Mouse (Mus musculus): ENCODE measurements at regions not wholly inside any gene's neighbourhood (a gene's known extent, or its start where the extent isn't known, plus 50 kb on each side); places are given as distances from the start of the nearest gene placed in this dataset.
"Not testable (repeated sequence)": the region's sequence is repeated elsewhere in the genome, so short reads cannot be mapped to it uniquely, and the experiment has no call there.

- H3K36me3 ChIP-seq (ENCODE audit: control insufficient read depth, insufficient read depth, low read length); H3K4me1 ChIP-seq (ENCODE audit: control insufficient read depth, insufficient read depth, low read length); H3K27me3 ChIP-seq (replicated peaks; ENCODE audit: control insufficient read depth, insufficient read depth, low read length); H3K9ac ChIP-seq (ENCODE audit: low read depth, low read length); H3K4me2 ChIP-seq (ENCODE audit: low read depth, low read length); H3K4me3 ChIP-seq (ENCODE audit: low read length); H3K9me3 ChIP-seq (ENCODE audit: control insufficient read depth, low read length); H3K27ac ChIP-seq (ENCODE audit: low read length); ATAC-seq: not testable (repeated sequence)
- WGBS: 89% methylated on average over 4 of the region's 4 CpGs
Observed at GRCm38 (mm10) chr3:72552597-72552996, 415.1 kb downstream of the Sis start.

GRCm38 (mm10) chr3:72534010-72534409 is 433.7 kb downstream of the Sis start:
- H3K27me3 ChIP-seq (replicated peaks; ENCODE audit: control insufficient read depth, insufficient read depth, low read length): no peaks in the 10 kb centered on the region
- no peak overlapping the region for H3K4me2 ChIP-seq (ENCODE audit: low read depth, low read length)
- ATAC-seq: no peak
- H3K9ac ChIP-seq (ENCODE audit: low read depth, low read length): no peak overlapping the region
- H3K27ac ChIP-seq (ENCODE audit: low read length): no peak overlapping the region
- no peaks in the 10 kb centered on the region for H3K4me1 ChIP-seq (ENCODE audit: control insufficient read depth, insufficient read depth, low read length)
- no peaks in the 10 kb centered on the region for H3K36me3 ChIP-seq (ENCODE audit: control insufficient read depth, insufficient read depth, low read length)
- 68% methylated on average over 4 of the region's 4 CpGs for WGBS
- no peaks in the 10 kb centered on the region for H3K9me3 ChIP-seq (ENCODE audit: control insufficient read depth, low read length)
- H3K4me3 ChIP-seq (ENCODE audit: low read length): no peak overlapping the region

- H3K9ac ChIP-seq (ENCODE audit: low read depth, low read length); ATAC-seq; H3K36me3 ChIP-seq (ENCODE audit: control insufficient read depth, insufficient read depth, low read length); H3K4me2 ChIP-seq (ENCODE audit: low read depth, low read length); H3K27ac ChIP-seq (ENCODE audit: low read length); H3K9me3 ChIP-seq (ENCODE audit: control insufficient read depth, low read length); H3K4me3 ChIP-seq (ENCODE audit: low read length); H3K4me1 ChIP-seq (ENCODE audit: control insufficient read depth, insufficient read depth, low read length); H3K27me3 ChIP-seq (replicated peaks; ENCODE audit: control insufficient read depth, insufficient read depth, low read length): not testable (repeated sequence)
- WGBS: 71% methylated on average over 1 of the region's 1 CpGs
Observed at GRCm38 (mm10) chr3:72525771-72526170, 441.9 kb downstream of the Sis start.

- H3K9me3 ChIP-seq (ENCODE audit: control insufficient read depth, low read length); H3K27me3 ChIP-seq (replicated peaks; ENCODE audit: control insufficient read depth, insufficient read depth, low read length); H3K9ac ChIP-seq (ENCODE audit: low read depth, low read length); H3K4me2 ChIP-seq (ENCODE audit: low read depth, low read length); H3K36me3 ChIP-seq (ENCODE audit: control insufficient read depth, insufficient read depth, low read length); H3K4me1 ChIP-seq (ENCODE audit: control insufficient read depth, insufficient read depth, low read length); H3K27ac ChIP-seq (ENCODE audit: low read length); H3K4me3 ChIP-seq (ENCODE audit: low read length): not testable (repeated sequence)
- 60% methylated on average over 3 of the region's 3 CpGs for WGBS
- peak; percentile 92 for ATAC-seq
Observed at GRCm38 (mm10) chr3:72517846-72518245, 449.8 kb downstream of the Sis start.

GRCm38 (mm10) chr3:72504281-72504680 is 463.4 kb downstream of the Sis start:
- Histone ChIP-seq H3K27ac (ENCODE audit: low read length) (no peak overlapping the region), H3K4me2 (ENCODE audit: low read depth, low read length) (no peak overlapping the region), H3K4me1 (ENCODE audit: control insufficient read depth, insufficient read depth, low read length) (no peaks in the 10 kb centered on the region), H3K27me3 (replicated peaks; ENCODE audit: control insufficient read depth, insufficient read depth, low read length) (no peaks in the 10 kb centered on the region), H3K36me3 (ENCODE audit: control insufficient read depth, insufficient read depth, low read length) (no peaks in the 10 kb centered on the region), H3K4me3 (ENCODE audit: low read length) (no peak overlapping the region), H3K9ac (ENCODE audit: low read depth, low read length) (no peak overlapping the region), H3K9me3 (ENCODE audit: control insufficient read depth, low read length) (no peaks in the 10 kb centered on the region)
- ATAC-seq: no peak
- WGBS: 57% methylated on average over 4 of the region's 4 CpGs

- no peak overlapping the region for H3K27ac ChIP-seq (ENCODE audit: low read length)
- no peaks in the 10 kb centered on the region for H3K4me1 ChIP-seq (ENCODE audit: control insufficient read depth, insufficient read depth, low read length)
- WGBS: 78% methylated on average over 2 of the region's 2 CpGs
- H3K4me2 ChIP-seq (ENCODE audit: low read depth, low read length): no peak overlapping the region
- no peak overlapping the region for H3K9ac ChIP-seq (ENCODE audit: low read depth, low read length)
- ATAC-seq: no peak
- no peaks in the 10 kb centered on the region for H3K27me3 ChIP-seq (replicated peaks; ENCODE audit: control insufficient read depth, insufficient read depth, low read length)
- no peaks in the 10 kb centered on the region for H3K9me3 ChIP-seq (ENCODE audit: control insufficient read depth, low read length)
- H3K36me3 ChIP-seq (ENCODE audit: control insufficient read depth, insufficient read depth, low read length): no peaks in the 10 kb centered on the region
- H3K4me3 ChIP-seq (ENCODE audit: low read length): no peak overlapping the region
Observed at GRCm38 (mm10) chr3:72501754-72502153, 465.9 kb downstream of the Sis start.

GRCm38 (mm10) chr3:72455326-72455725 is 512.3 kb downstream of the Sis start:
- 33% methylated on average over 1 of the region's 1 CpGs for WGBS
- Histone ChIP-seq H3K4me2 (ENCODE audit: low read depth, low read length) (no peak overlapping the region), H3K4me1 (ENCODE audit: control insufficient read depth, insufficient read depth, low read length) (no peaks in the 10 kb centered on the region), H3K36me3 (ENCODE audit: control insufficient read depth, insufficient read depth, low read length) (no peaks in the 10 kb centered on the region), H3K4me3 (ENCODE audit: low read length) (no peak overlapping the region), H3K9ac (ENCODE audit: low read depth, low read length) (no peak overlapping the region), H3K27me3 (replicated peaks; ENCODE audit: control insufficient read depth, insufficient read depth, low read length) (no peaks in the 10 kb centered on the region), H3K9me3 (ENCODE audit: control insufficient read depth, low read length) (no peaks in the 10 kb centered on the region), H3K27ac (ENCODE audit: low read length) (no peak overlapping the region)
- ATAC-seq: no peak
